Mouse (Mus musculus) midbrain, postnatal 0 days (tissue): ENCODE data around the gene Mtmr12. TPM values are rescaled to one million over a fixed set of nuclear protein-coding genes. Genes with fewer than 3 reads are reported as not detected.

ENCODE experiments used
- ATAC-seq: fragments of 200-750 bp; cut with Nextera tagmentation; 2 replicates; pipeline ENCODE4 v1.8.0; 2017; ENCODE audit warnings: moderate number of reproducible peaks, mild to moderate bottlenecking, moderate TSS enrichment, moderate library complexity; ENCODE audit not compliant: low FRiP score
- DNase-seq: peaks from one replicate; pipeline ENCODE4 v3.0.0-alpha.2; 2015; ENCODE audit warnings: low spot score
- H3K27ac ChIP-seq: fragments of 300-500 bp; sonication (generic); 2 replicates; pipeline ENCODE4 v1.5.1; 2014; ENCODE audit warnings: low read depth, mild to moderate bottlenecking, low read length, mixed read lengths
- H3K27me3 ChIP-seq: fragments of 300-500 bp; sonication (generic); 2 replicates; pipeline ENCODE4 v1.6.1; 2014; ENCODE audit warnings: low read length, control low read depth, mixed read lengths; ENCODE audit not compliant: insufficient read depth
- H3K36me3 ChIP-seq: fragments of 300-500 bp; sonication (generic); 2 replicates; pipeline ENCODE4 v1.6.1; 2014; ENCODE audit warnings: low read length, control low read depth, mixed read lengths; ENCODE audit not compliant: insufficient read depth
- H3K4me1 ChIP-seq: fragments of 300-500 bp; sonication (generic); 2 replicates; pipeline ENCODE4 v1.6.1; 2014; ENCODE audit warnings: mild to moderate bottlenecking, control low read depth, antibody characterized with exemption, low read length, mixed read lengths; ENCODE audit not compliant: insufficient read depth
- H3K4me2 ChIP-seq: fragments of 300-500 bp; sonication (generic); 2 replicates; pipeline ENCODE4 v1.6.1; 2014; ENCODE audit warnings: low read depth, mild to moderate bottlenecking, low read length, mixed read lengths; ENCODE audit not compliant: poor library complexity, severe bottlenecking
- H3K4me3 ChIP-seq: fragments of 300-500 bp; sonication (generic); 2 replicates; pipeline ENCODE4 v1.5.1; 2014; ENCODE audit warnings: low read depth, mild to moderate bottlenecking, low read length, moderate library complexity
- H3K9ac ChIP-seq: fragments of 300-500 bp; sonication (generic); replicated peaks from 2 replicates; pipeline ENCODE4 v1.6.1; 2014; ENCODE audit warnings: mild to moderate bottlenecking, low read length, moderate library complexity, mixed read lengths; ENCODE audit not compliant: poor library complexity, severe bottlenecking
- H3K9me3 ChIP-seq: fragments of 300-500 bp; sonication (generic); 2 replicates; pipeline ENCODE4 v1.6.1; 2016; ENCODE audit warnings: low read length, control low read depth
- CTCF ChIP-seq: IDR thresholded peaks from 2 replicates; pipeline ENCODE4 v1.5.1; 2016; ENCODE audit warnings: antibody characterized with exemption, mild to moderate bottlenecking
- WGBS: fragments of 180-500 bp; shearing (Covaris S2); extraction: QIAGEN DNeasy Blood & Tissue Kit; methylation state at CpG from one replicate; pipeline ENCODE4 v1.1.7; 2014; 5-methylcytosine and 5-hydroxymethylcytosine counted together
- polyA plus RNA-seq: library from polyadenylated mRNA; unstranded; fragments of >200 nt; fragmentation: Nextera tagmentation; extraction: Ambion mirVana; gene quantifications from 2 replicates; pipeline ENCODE4 v1.2.1, GENCODE M21; 2015
- total RNA-seq: library from RNA; depleted of rRNA; stranded (reverse); fragments of >200 nt; gene quantifications from 2 replicates; pipeline ENCODE4 v1.2.3, GENCODE M21; 2014

Mtmr12 gene
- total and polyA plus RNA-seq, 2 experiments from 2014 or later, result 4.8 to 10.4 TPM

- no peaks in the 10 kb centered on the region for H3K9me3 ChIP-seq
- ATAC-seq, result no peak
- H3K4me3 ChIP-seq, result no peak overlapping the region
- H3K27ac ChIP-seq, result no peak overlapping the region
- no peak overlapping the region for H3K4me2 ChIP-seq
- no peak overlapping the region for H3K9ac ChIP-seq
- H3K36me3 ChIP-seq, result no peaks in the 10 kb centered on the region
- no peaks in the 10 kb centered on the region for H3K27me3 ChIP-seq
- WGBS, result 65% methylated on average over 4 of the region's 4 CpGs
- H3K4me1 ChIP-seq, result 0 out of 2 replicates have a peak, but pooled peaks cover 6% of the 10 kb centered on the region
- TF ChIP-seq CTCF, result no peak
- no peak for DNase-seq
Measured at GRCm38 (mm10) chr15:12225062-12225461, 20.2 kb downstream of the Mtmr12 start.

- Histone ChIP-seq H3K4me1 (0 out of 2 replicates have a peak, but pooled peaks cover 6% of the 10 kb centered on the region), H3K27me3 (no peaks in the 10 kb centered on the region), H3K9me3 (no peaks in the 10 kb centered on the region), H3K27ac (no peak overlapping the region), H3K36me3 (no peaks in the 10 kb centered on the region), H3K4me3 (no peak overlapping the region), H3K9ac (no peak overlapping the region), H3K4me2 (no peak overlapping the region)
- 96% methylated on average over 15 of the region's 15 CpGs for WGBS
- ATAC-seq (no peak), DNase-seq (no peak)
- TF ChIP-seq CTCF, result no peak
Measured at GRCm38 (mm10) chr15:12226908-12227307, 22.1 kb downstream of the Mtmr12 start.

- WGBS, result 80% methylated on average over 4 of the region's 4 CpGs
Measured at GRCm38 (mm10) chr15:12227355-12227754, 22.5 kb downstream of the Mtmr12 start.

GRCm38 (mm10) chr15:12229603-12230242, 24.9 kb downstream of the Mtmr12 start:
- Histone ChIP-seq H3K9me3 (no peaks in the 10 kb centered on the region), H3K36me3 (peaks cover 15% of the 10 kb centered on the region), H3K4me2 (no peak overlapping the region), H3K4me3 (no peak overlapping the region), H3K27me3 (no peaks in the 10 kb centered on the region), H3K4me1 (0 out of 2 replicates have a peak, but pooled peaks cover 2% of the 10 kb centered on the region), H3K27ac (peak overlapping the region; percentile 47; the same call in 1 of the 2 replicates), H3K9ac (no peak overlapping the region)
- peak; percentile 14; the same call in 1 of the 2 replicates for ATAC-seq
- no peak for DNase-seq
- no peak for TF ChIP-seq CTCF
- WGBS, result 70% methylated on average over 10 of the region's 10 CpGs

More at GRCm38 (mm10) chr15:12227355-12227754, 22.5 kb downstream of the Mtmr12 start:
- no peak for TF ChIP-seq CTCF
- Histone ChIP-seq H3K4me1 (0 out of 2 replicates have a peak, but pooled peaks cover 6% of the 10 kb centered on the region), H3K4me2 (no peak overlapping the region), H3K36me3 (peaks cover 3% of the 10 kb centered on the region; the same call in 1 of the 2 replicates), H3K27me3 (no peaks in the 10 kb centered on the region), H3K9me3 (no peaks in the 10 kb centered on the region), H3K4me3 (no peak overlapping the region), H3K27ac (no peak overlapping the region), H3K9ac (no peak overlapping the region)
- DNase-seq (no peak), ATAC-seq (no peak)

- Histone ChIP-seq H3K27me3 (no peaks in the 10 kb centered on the region), H3K9me3 (no peaks in the 10 kb centered on the region), H3K36me3 (peaks cover 15% of the 10 kb centered on the region), H3K4me1 (0 out of 2 replicates have a peak, but pooled peaks cover 2% of the 10 kb centered on the region), H3K4me2 (no peak overlapping the region), H3K4me3 (no peak overlapping the region), H3K9ac (no peak overlapping the region), H3K27ac (peak overlapping the region; percentile 65)
- 60% methylated on average over 12 of the region's 12 CpGs for WGBS
- DNase-seq, result no peak
- no peak for TF ChIP-seq CTCF
- ATAC-seq, result peak; percentile 81
Measured at GRCm38 (mm10) chr15:12230243-12230935, 25.6 kb downstream of the Mtmr12 start.

GRCm38 (mm10) chr15:12231462-12231861, 26.6 kb downstream of the Mtmr12 start:
- H3K4me1 ChIP-seq, result 0 out of 2 replicates have a peak, but pooled peaks cover 2% of the 10 kb centered on the region
- TF ChIP-seq CTCF, result no peak; the same call in 1 of the 2 replicates
- WGBS, result 82% methylated on average over 6 of the region's 6 CpGs
- DNase-seq (no peak), ATAC-seq (no peak)
- no peak overlapping the region for H3K4me3 ChIP-seq
- no peak overlapping the region for H3K27ac ChIP-seq
- H3K9me3 ChIP-seq, result no peaks in the 10 kb centered on the region
- H3K36me3 ChIP-seq, result peaks cover 15% of the 10 kb centered on the region
- H3K4me2 ChIP-seq, result no peak overlapping the region
- no peak overlapping the region for H3K9ac ChIP-seq
- H3K27me3 ChIP-seq, result no peaks in the 10 kb centered on the region
